Mouse (Mus musculus): ENCODE data around the gene 1700006A11Rik. TPM values are rescaled to one million over a fixed set of nuclear protein-coding genes. Genes with fewer than 3 reads are reported as not detected.
"Not testable (repeated sequence)": the region's sequence is repeated elsewhere in the genome, so short reads cannot be mapped to it uniquely, and the experiment has no call there.

Gene 1700006A11Rik
- total RNA-seq (2021): not detected
- long read RNA-seq, experiment 1: 0 reads
- long read RNA-seq, experiment 2: 0 reads

- no peak for DNase-seq (ENCODE audit: low spot score)
These were observed at the start of gene 1700006A11Rik for GRCm38 (mm10) chr3:124425940-124426339. TSS of gene 1700006A11Rik (minus strand) at chr3:124426040.

- DNase-seq (ENCODE audit: low spot score): not testable (repeated sequence)
These were observed 48.5 kb upstream of the 1700006A11Rik start for GRCm38 (mm10) chr3:124474291-124474690.

GRCm38 (mm10) chr3:124466102-124466730 lies 40.4 kb upstream of the 1700006A11Rik start:
- no peak for DNase-seq (ENCODE audit: low spot score)

- DNase-seq (ENCODE audit: low spot score): no peak
These were observed 33.6 kb downstream of the 1700006A11Rik start for GRCm38 (mm10) chr3:124392201-124392600.

- DNase-seq (ENCODE audit: low spot score): no peak
These were observed 35.7 kb downstream of the 1700006A11Rik start for GRCm38 (mm10) chr3:124390101-124390500.

- no peak for DNase-seq (ENCODE audit: low spot score)
These were observed 36.2 kb downstream of the 1700006A11Rik start for GRCm38 (mm10) chr3:124389650-124390049.

GRCm38 (mm10) chr3:124385377-124385776 lies 40.5 kb downstream of the 1700006A11Rik start:
- DNase-seq (ENCODE audit: low spot score): not testable (repeated sequence)

- DNase-seq (ENCODE audit: low spot score): no peak
These were observed 53.8 kb downstream of the 1700006A11Rik start for GRCm38 (mm10) chr3:124372031-124372430.

GRCm38 (mm10) chr3:124357533-124357932 lies 68.3 kb downstream of the 1700006A11Rik start:
- DNase-seq (ENCODE audit: low spot score): no peak

Other genes with a start within 250 kb of the 1700006A11Rik start
- not detected for gene Tram1l1, start 105.2 kb downstream of the 1700006A11Rik start, total RNA-seq (2021)
- gene 1700003H04Rik, start 155.1 kb upstream of the 1700006A11Rik start, total RNA-seq (2021): not detected

Measured in gastrocnemius, adult 18-20 months (tissue).